Mouse (Mus musculus): ENCODE data around the gene Steap3.

DNA sequence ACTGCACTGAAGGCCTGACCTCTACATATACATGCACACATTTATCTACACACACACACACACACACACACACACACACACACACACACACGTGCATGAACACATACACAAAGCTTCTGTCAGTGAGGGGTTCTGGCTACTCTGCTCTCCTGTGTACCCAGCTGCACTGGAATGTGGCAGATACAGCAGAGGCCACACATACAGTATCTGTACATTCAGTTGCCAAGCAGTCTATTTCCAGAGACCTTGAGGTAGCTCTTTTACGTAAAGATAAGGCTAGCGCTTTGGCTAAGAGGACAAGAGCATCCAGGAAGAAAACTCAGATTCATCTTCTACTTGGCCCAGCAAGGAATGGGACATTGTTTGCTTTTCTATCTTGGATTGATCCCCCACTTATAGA is 4.9 kb downstream of the Steap3 start:
- TF ChIP-seq CTCF (IDR thresholded peaks at IDR 0.05; ENCODE audit: low read depth) (no peak), EP300 (IDR thresholded peaks at IDR 0.05; ENCODE audit: low read depth) (peak; percentile 64)
